Mouse (Mus musculus): ENCODE measurements around the gene Polr2j.
A peak's percentile ranks its signal among the peaks of the same experiment; 100 is the strongest.

The Polr2j gene

GRCm38 (mm10) chr5:136115891-136116783 lies at the start of gene Polr2j:
TSS of gene Polr2j (plus strand) at chr5:136116631.
- peak; percentile 99 for DNase-seq (ENCODE audit: low spot score)

DNA sequence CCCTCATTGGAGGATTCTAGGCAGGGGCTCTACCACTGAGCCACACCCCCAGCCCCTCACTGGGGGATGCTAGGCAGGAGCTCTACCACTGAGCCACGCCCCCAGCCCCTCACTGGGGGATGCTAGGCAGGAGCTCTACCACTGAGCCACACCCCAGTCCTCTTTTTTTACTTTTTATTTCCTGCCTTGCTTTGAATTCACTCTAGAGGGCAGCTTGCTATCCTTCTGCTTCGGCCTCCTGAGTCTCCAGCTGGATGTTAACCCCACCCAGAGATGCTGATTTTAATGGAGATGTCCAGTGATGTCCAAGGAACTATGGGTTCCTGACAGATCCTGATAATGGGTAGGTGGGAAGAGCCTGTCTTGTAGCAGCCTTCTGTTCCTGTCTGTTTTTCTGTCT lies 47.0 kb upstream of the Polr2j start:
- no peak for DNase-seq (ENCODE audit: low spot score)

DNA sequence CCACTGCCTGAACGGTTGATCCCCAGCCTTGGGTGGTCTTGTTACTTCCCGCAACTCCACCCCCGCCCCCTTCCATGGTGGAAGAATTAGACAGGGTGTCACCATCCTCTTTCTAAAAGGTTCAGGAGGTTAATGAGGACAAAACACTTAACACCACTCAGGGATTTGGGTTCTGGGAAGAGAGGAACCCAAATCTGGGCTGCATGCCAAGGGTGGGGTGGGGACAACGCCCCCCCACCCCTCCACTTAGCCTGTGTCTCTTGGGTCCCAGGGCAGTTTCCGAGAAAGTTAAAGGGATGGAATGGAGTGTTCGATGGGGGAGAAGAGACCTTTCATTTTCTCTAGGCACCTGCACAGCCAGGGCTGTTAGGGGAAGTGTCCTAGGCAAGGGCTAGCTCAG lies 43.4 kb upstream of the Polr2j start:
- DNase-seq (ENCODE audit: low spot score), result no peak

- DNase-seq (ENCODE audit: low spot score), result no peak
Measured at GRCm38 (mm10) chr5:136073526-136073925, 42.9 kb upstream of the Polr2j start.

DNA sequence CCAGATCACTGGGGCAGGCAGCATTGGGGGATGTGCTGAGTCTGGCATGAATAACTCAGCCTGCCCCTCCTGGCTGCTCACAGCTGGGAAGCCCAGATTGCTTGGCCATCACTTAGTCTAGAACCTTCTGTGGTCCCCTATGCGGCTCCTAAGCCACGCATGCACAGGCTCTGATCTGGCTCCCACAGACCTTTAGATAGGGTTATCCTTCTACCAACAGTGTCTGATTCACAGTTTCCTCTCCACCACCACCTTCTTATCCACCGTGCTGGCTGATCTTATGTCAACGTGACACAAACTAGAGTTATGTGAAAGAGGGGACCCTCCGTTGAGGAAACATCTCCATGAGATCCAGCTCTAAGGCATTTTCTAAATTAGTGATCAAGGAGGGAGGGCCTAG lies 41.4 kb upstream of the Polr2j start:
- DNase-seq (ENCODE audit: low spot score), result no peak

GRCm38 (mm10) chr5:136076284-136076683 lies 40.1 kb upstream of the Polr2j start:
- DNase-seq (ENCODE audit: low spot score), result no peak

- no peak for DNase-seq (ENCODE audit: low spot score)
Measured at GRCm38 (mm10) chr5:136077001-136077550, 39.4 kb upstream of the Polr2j start.

DNA sequence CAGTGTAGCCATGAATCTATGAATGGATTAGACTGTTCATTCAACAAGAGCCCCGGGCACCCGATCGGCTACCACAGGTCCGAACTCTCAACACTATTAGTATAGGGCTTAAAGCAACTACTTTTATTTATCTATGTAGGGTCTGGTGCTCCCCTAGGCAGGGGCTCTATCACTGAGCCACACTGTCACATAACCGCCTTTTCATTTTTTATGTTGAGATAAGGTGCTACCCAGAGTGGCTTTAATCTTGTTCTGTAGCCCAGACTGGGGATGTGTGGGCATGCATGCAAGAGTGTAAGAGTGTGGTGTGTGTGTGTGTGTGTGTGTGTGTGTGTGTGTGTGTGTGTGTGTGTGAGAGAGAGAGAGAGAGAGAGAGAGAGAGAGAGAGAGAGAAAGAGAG lies 38.3 kb upstream of the Polr2j start:
- no peak for DNase-seq (ENCODE audit: low spot score)

DNA sequence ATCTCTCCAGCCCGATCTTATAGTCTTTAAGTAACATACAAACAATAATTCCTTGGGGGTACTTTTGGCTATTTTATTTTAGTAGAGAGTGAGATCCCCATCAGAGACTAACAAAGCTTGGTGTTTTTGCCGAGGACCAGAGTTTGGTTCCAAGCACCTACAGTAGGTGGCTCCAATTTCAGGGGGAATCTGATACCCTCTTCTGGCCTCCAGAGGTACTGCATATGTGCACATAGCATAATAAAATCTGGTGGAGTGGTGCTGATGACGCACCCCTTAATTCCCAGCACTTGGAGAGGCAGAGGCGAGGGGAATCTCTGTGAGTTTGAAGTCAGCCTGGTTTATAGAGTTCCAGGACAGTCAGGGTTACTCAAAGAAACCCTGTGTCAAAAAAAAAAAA lies 34.1 kb upstream of the Polr2j start:
- DNase-seq (ENCODE audit: low spot score), result no peak

DNA sequence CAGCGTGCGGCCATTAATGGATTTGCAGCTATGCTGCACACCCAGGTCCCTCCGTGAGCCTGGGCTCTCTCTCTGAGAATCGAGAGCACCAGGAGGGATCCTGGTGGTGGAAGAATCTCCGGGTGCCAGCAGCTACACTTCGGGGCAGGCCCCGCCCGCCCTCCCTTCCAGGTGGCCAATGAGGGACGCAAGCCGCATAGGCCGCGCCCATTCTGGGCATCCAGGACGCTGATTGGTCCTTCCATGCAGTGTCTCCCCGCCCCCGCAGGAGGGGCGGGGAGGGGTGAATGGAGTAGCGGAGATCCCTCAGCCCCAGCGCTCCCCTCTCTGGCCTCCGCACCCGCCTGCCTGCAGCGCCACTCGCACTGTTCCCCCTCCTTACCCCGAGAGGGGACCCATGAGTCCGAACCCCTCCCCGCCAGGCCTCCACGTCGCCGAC lies 32.7 kb upstream of the Polr2j start, which contains the start of gene Rasa4:
Gene Rasa4 (plus strand): TSS at position 248 of the 439 bp plus-strand sequence.
- DNase-seq (ENCODE audit: low spot score), result peak; percentile 97

- peak; percentile 27 for DNase-seq (ENCODE audit: low spot score)
Measured at GRCm38 (mm10) chr5:136084144-136084881, 32.1 kb upstream of the Polr2j start.

GRCm38 (mm10) chr5:136084891-136085651 lies 31.4 kb upstream of the Polr2j start:
- peak; percentile 86 for DNase-seq (ENCODE audit: low spot score)

GRCm38 (mm10) chr5:136086290-136086689 lies 30.1 kb upstream of the Polr2j start:
- DNase-seq (ENCODE audit: low spot score), result no peak

GRCm38 (mm10) chr5:136088821-136089575 lies 27.4 kb upstream of the Polr2j start:
- no peak for DNase-seq (ENCODE audit: low spot score)

DNA sequence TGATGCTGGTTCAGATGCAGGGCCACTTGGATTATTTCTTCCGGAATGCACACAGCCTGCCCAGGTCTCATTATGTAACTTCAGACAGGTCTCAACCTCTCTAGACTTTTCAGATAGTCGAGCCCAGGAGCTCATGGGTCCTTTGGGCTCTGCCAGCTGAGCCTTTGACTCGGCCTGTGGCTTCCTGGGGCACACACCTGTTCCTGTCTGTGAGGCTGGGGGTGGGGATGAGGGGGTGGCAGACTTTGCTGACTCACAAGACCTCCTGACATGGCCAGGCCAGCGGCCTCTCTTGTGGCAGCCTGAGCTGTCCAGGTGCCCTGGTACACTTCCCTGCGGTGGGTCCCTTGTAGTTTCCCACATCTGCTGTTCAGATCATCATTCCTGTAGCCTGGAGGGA lies 24.5 kb upstream of the Polr2j start:
- DNase-seq (ENCODE audit: low spot score), result no peak

- DNase-seq (ENCODE audit: low spot score), result no peak
Measured at GRCm38 (mm10) chr5:136094249-136095010, 22.0 kb upstream of the Polr2j start.

GRCm38 (mm10) chr5:136095089-136095488 lies 21.3 kb upstream of the Polr2j start:
- DNase-seq (ENCODE audit: low spot score), result no peak

DNA sequence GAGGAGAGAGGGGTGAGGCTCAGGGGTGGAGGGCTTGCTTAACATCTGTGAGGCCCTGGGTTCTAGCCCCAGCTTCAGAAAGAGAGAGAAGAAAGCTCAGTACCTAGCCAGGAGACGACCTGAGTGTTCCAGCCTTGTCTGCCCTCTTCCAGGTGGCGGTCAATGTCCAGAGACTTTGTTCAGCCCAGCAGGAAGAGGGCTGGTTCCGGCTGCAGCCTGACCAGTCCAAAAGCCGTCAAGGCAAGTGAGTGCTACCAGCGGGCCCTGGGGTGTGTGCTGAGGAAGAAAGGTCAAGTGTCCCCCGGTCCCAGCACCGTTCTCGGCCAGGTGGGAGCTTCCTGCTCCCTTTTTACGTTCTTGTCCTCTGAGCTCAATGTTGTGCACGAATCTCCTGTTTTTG lies 17.9 kb upstream of the Polr2j start:
- no peak for DNase-seq (ENCODE audit: low spot score)

DNA sequence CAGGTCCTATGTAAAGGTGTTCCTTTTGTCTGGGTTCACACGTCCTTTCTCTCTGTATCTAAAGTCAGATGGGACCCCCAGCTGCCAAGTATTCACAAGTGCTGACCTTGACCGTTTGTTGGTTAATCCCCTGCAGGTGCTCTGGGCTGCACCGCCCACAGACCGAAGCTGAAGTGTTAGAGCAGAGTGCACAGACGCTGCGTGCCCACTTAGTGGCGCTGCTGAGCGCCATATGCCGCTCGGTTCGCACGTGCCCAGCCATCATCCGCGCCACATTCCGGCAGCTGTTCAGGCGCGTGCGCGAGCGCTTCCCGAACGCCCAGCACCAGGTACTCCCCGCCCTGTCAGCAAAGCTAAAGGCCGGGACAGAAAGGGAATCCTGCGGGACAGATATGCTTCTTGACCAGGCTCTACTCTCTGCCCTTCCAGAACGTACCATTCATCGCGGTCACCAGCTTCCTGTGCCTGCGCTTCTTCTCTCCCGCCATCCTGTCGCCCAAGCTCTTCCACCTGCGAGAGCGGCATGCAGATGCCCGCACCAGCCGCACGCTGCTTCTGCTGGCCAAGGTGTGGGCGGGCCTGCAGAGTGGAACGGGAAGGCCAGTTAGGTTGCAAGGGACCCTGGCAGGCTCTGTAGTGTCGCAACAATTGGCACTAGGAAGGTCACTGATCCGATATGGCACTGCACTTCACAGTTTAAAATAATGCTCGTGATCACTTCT lies 14.2 kb upstream of the Polr2j start:
- DNase-seq (ENCODE audit: low spot score), result peak; percentile 91

GRCm38 (mm10) chr5:136104511-136104910 lies 11.9 kb upstream of the Polr2j start:
- peak; percentile 66 for DNase-seq (ENCODE audit: low spot score)

Data from retina, embryonic 14.5 days (tissue).